Mouse (Mus musculus): ENCODE results near the gene Aldh1l1.

Gene Aldh1l1

GRCm38 (mm10) chr6:90506673-90507311, 20.6 kb downstream of the Aldh1l1 start:
- DNase-seq (ENCODE audit: low read depth, low spot score), result no peak

GRCm38 (mm10) chr6:90507443-90507842, 21.2 kb downstream of the Aldh1l1 start:
- no peak for DNase-seq (ENCODE audit: low read depth, low spot score)

GRCm38 (mm10) chr6:90508197-90508624, 22.0 kb downstream of the Aldh1l1 start:
- DNase-seq (ENCODE audit: low read depth, low spot score), result no peak

GRCm38 (mm10) chr6:90509085-90509484, 22.9 kb downstream of the Aldh1l1 start:
- DNase-seq (ENCODE audit: low read depth, low spot score), result no peak

GRCm38 (mm10) chr6:90512416-90512815, 26.2 kb downstream of the Aldh1l1 start:
- DNase-seq (ENCODE audit: low read depth, low spot score), result no peak

GRCm38 (mm10) chr6:90513074-90513856, 27.0 kb downstream of the Aldh1l1 start:
- no peak for DNase-seq (ENCODE audit: low read depth, low spot score)

- no peak for DNase-seq (ENCODE audit: low read depth, low spot score)
Observed at GRCm38 (mm10) chr6:90514369-90514768, 28.1 kb downstream of the Aldh1l1 start.

- peak; percentile 5 for DNase-seq (ENCODE audit: low read depth, low spot score)
Observed at GRCm38 (mm10) chr6:90514883-90515405, 28.7 kb downstream of the Aldh1l1 start.

GRCm38 (mm10) chr6:90518892-90519291, 32.7 kb downstream of the Aldh1l1 start:
- no peak for DNase-seq (ENCODE audit: low read depth, low spot score)

- DNase-seq (ENCODE audit: low read depth, low spot score), result no peak
Observed at GRCm38 (mm10) chr6:90519375-90519774, 33.1 kb downstream of the Aldh1l1 start.

- DNase-seq (ENCODE audit: low read depth, low spot score), result no peak
Observed at GRCm38 (mm10) chr6:90526406-90526805, 40.2 kb downstream of the Aldh1l1 start.

GRCm38 (mm10) chr6:90529461-90530046, 43.3 kb downstream of the Aldh1l1 start:
- DNase-seq (ENCODE audit: low read depth, low spot score), result no peak

- no peak for DNase-seq (ENCODE audit: low read depth, low spot score)
Observed at GRCm38 (mm10) chr6:90532575-90533190, 46.5 kb downstream of the Aldh1l1 start.

GRCm38 (mm10) chr6:90533505-90533904, 47.3 kb downstream of the Aldh1l1 start:
- no peak for DNase-seq (ENCODE audit: low read depth, low spot score)

GRCm38 (mm10) chr6:90534701-90535475, 48.7 kb downstream of the Aldh1l1 start:
- no peak for DNase-seq (ENCODE audit: low read depth, low spot score)

- no peak for DNase-seq (ENCODE audit: low read depth, low spot score)
Observed at GRCm38 (mm10) chr6:90536824-90537223, 50.6 kb downstream of the Aldh1l1 start.

- peak; percentile 48 for DNase-seq (ENCODE audit: low read depth, low spot score)
Observed at GRCm38 (mm10) chr6:90537941-90538340, 51.7 kb downstream of the Aldh1l1 start.

GRCm38 (mm10) chr6:90539271-90539670, 53.0 kb downstream of the Aldh1l1 start:
- no peak for DNase-seq (ENCODE audit: low read depth, low spot score)

- no peak for DNase-seq (ENCODE audit: low read depth, low spot score)
Observed at GRCm38 (mm10) chr6:90540520-90540919, 54.3 kb downstream of the Aldh1l1 start.

GRCm38 (mm10) chr6:90541367-90541772, 55.1 kb downstream of the Aldh1l1 start:
- DNase-seq (ENCODE audit: low read depth, low spot score), result no peak

GRCm38 (mm10) chr6:90544433-90544832, 58.2 kb downstream of the Aldh1l1 start:
- no peak for DNase-seq (ENCODE audit: low read depth, low spot score)

Data from CD4-positive helper T cell, adult 2 months (primary cell).